Mouse (Mus musculus): ENCODE data around the gene Tm2d3. TPM values are rescaled to one million over a fixed set of nuclear protein-coding genes. Genes with fewer than 3 reads are reported as not detected.

Gene Tm2d3
- polyA plus RNA-seq (2015; fragmentation: Illumina TruSeq; extraction: RNeasy Lipid Tissue Mini Kit (QIAGEN cat#74804); ENCODE audit: insufficient read depth, low replicate concordance) = 23.8 TPM

GRCm38 (mm10) chr7:65690869-65691268, at the start of gene Tm2d3:
Gene Tm2d3 (plus strand): TSS chr7:65691169.

DNA sequence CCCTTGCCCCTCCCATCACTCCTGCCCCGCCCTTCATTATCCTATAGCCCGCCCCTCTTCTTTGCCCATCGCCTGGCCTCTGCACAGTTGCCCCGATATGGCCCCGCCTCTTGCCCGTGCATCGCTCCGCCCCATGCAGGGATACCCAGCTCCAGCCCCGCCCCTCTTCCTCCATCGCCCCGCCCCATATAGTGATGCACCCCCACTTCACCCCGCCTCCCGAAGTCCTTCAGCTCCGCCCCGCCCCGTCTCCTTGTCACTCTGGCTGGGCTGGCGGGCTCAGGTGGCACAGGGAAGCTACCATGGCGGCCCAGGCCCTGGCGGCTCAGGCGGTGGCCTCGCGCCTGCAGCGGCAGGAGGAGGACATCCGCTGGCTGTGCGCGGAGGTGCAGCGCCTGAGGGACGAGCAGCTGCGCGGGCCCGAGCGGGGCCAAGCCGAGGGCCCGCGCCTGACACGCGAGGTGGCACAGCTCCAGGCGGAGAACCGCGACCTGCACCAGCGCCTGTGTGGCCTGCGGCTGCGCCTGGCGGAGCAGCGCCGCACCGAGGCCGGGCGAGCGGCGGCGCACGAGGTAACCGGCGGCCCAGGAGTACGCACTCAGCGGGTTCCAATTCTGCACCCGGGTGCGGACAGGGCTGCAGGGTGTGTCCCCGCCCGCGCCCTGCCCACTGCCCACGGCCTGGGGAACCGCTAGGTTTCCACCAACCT, 46.2 kb upstream of the Tm2d3 start, which contains the start of gene Tarsl2:
TSS of gene Tarsl2 (plus strand) at position 256 of the 709 bp plus-strand sequence.

Other genes with a start within 250 kb of the Tm2d3 start
- gene Tjp1, start 163.4 kb upstream of the Tm2d3 start, polyA plus RNA-seq (2015; fragmentation: Illumina TruSeq; extraction: RNeasy Lipid Tissue Mini Kit (QIAGEN cat#74804); ENCODE audit: insufficient read depth, low replicate concordance) = 11.9 TPM
- 6.4 TPM for gene Tarsl2, start 46.3 kb upstream of the Tm2d3 start, polyA plus RNA-seq (2015; fragmentation: Illumina TruSeq; extraction: RNeasy Lipid Tissue Mini Kit (QIAGEN cat#74804); ENCODE audit: insufficient read depth, low replicate concordance)
- 1.5 TPM for gene Pcsk6, start 170.6 kb downstream of the Tm2d3 start, polyA plus RNA-seq (2015; fragmentation: Illumina TruSeq; extraction: RNeasy Lipid Tissue Mini Kit (QIAGEN cat#74804); ENCODE audit: insufficient read depth, low replicate concordance)